Mouse (Mus musculus): ENCODE data around the gene Oxt.

DNA sequence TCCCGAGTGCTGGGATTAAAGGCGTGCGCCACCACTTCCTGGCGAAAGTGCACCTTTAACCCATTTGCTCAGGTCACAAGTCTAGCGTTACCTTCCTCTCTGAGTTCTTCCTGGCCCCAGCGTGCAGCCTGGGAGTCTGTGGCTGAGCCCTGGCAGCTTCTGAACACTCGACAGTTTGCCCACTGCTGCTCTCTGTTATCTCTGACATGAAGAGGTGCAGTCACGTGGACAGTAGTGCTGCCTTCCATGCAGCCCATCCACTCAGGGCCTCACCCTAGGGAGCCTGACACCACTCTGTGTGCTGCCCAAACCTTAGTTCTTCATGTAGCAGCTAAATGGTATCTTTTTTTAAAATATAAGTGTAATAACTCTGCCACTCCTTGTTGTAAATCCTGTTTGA lies 29.0 kb upstream of the Oxt start:
- TF ChIP-seq EP300 (IDR thresholded peaks at IDR 0.05; ENCODE audit: low read depth): no peak
- TF ChIP-seq CTCF (IDR thresholded peaks at IDR 0.05; ENCODE audit: low read depth): no peak

Measured in heart, postnatal 0 days (tissue).